Mouse (Mus musculus): ENCODE data around the gene Cst11. TPM values are rescaled to one million over a fixed set of nuclear protein-coding genes. Genes with fewer than 3 reads are reported as not detected.
"Not testable (repeated sequence)": the region's sequence is repeated elsewhere in the genome, so short reads cannot be mapped to it uniquely, and the experiment has no call there.

Gene Cst11
- not detected for total RNA-seq (2022)

DNA sequence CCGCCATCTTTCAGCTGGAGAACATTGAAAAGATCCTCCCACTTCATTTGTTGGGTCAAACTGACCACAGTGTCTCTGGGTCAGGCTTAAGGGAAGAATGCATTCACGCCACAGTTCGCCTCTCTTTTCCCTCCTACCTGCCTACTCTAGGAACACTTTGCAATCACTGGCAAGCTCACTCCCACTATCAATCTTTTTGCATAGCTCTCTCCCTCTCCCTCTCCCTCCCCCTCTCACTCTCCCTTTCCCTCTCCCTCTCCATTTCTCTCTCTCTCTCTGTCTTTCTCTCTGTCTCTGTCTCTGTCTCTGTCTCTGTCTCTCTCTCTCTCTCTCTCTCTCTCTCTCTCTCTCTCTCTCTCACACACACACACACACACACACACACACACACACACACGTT lies at the start of gene Cst11:
Gene Cst11 (minus strand): TSS at position 101 of the 400 bp plus-strand sequence.
- not testable (repeated sequence) for DNase-seq (ENCODE audit: low spot score in 2 of 2)

DNA sequence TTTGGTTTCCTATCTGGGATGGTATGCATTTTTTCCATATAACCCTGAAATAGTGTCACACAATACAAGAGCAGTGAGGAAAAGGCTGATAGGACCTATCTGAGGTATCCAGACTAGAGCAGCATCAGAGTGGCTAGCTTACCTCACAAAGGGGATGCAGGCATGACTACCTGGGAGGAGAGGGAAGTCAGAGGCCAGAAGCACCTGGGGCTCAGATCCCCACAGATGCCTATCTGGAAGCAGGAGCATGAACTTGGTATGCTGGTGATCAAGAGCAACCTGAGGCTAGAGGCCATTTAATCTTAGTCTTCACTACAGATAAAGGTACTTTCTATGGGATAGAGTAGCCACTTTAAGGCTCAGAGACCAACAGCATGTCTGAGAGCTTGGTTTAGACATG lies 48.6 kb upstream of the Cst11 start, which contains the start of gene Cst13:
Gene Cst13 (plus strand): TSS at position 173 of the 400 bp plus-strand sequence.
- DNase-seq (ENCODE audit: low spot score in 2 of 2), result no peak

DNA sequence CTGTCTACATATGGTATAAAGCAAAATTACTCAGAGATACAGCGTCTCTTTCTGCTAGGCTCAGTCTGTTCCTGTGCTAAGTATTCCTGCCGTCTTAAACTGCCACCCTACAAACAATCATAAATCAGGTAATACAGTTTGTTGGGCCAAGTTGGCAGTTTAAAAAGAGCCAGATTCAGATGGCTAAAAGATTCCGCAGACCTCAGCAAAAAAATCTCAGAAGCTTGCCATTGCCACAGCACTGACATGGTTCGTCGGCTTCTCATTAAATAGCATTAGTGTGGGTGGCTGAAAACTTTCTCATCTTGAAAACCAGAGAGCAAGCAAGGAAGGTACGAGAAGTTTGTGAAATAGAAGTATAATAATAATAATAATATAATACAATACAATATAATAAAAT lies 35.4 kb upstream of the Cst11 start:
- DNase-seq (ENCODE audit: low spot score in 2 of 2), result no peak

DNA sequence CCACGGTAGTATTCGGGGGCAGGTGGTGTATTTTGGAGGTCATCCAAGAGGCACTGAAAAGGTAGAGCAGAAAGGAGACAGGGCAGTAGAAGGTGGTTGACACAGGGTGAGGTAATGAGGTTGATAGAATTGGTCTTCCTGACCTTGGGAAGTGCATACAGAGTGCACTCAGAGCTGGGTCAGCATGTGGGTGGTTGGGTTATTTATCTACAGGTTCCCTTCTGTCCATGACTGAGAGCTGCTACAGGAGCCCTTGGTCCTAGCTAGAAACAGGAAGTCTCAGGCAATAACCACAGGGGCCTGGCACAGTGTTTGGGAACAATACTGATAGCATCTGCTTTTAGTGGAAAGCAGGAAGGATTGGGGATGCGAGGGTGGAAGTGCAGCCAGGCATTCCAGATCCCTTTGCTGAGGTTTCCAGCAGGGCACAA lies 30.2 kb upstream of the Cst11 start:
- DNase-seq (ENCODE audit: low spot score in 2 of 2), result no peak

DNA sequence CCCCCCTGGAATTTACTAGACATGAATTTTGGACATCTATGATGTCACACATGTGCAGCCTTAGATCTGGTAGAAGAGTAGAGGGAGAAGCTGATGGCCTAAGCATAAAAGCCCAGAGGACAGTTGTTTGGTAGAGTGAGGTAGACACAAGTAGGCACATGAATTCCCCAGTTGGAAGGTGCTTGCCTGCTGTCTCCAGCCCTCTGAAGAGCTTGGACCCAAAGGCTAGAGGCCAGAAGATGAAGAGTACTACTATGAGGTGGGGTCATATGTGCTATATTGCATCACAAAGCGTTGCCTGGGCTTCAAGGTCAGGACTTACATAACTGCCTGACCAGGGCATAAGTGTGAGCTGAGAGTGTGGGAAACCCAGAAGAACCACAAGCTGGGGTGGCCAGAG lies 27.2 kb upstream of the Cst11 start, which contains the start of gene Cst8:
Gene Cst8 (plus strand): TSS at position 301 of the 400 bp plus-strand sequence.
- no peak for DNase-seq (ENCODE audit: low spot score in 2 of 2)

DNA sequence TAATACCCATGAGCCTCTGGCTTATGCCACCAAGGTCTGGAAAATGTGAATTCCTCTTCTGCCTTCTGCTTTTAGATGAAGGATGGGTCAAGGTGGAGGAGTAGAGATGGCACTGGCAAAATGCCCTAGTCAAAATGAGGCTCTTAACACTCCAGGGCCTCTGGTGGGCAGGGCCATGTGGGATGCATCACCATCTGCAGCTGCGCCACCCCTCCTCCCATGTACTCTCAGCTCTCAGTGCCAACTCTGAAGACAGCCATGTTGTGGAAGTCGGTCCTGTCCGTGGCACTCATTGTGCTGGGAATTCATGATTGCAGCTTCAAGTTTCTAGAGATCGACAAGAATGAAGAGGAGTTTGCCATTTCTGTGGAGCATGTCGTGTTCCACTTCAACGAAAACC lies 17.8 kb upstream of the Cst11 start, which contains the start of gene Cst12:
Gene Cst12 (plus strand): TSS at position 220 of the 400 bp plus-strand sequence.
- no peak for DNase-seq (ENCODE audit: low spot score in 2 of 2)

DNA sequence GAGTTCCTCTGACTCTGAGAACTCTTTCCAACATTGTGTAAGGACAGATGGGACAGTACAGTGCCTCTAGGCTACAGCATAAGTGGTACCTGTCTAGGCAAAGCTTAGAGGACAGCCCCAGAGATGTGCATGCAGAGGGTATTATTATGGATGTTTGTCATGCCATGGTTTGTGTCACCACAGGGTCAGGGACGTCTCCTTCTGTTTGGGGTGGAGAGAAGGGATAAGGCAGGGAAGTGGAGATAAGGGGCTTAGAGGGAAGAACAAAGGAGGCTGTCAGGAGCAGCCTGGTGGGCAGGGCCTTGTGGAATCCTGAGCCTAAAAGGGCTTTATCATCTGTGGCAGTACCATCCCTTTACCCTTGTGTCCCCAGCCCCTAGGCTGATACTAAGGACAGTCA lies 10.4 kb upstream of the Cst11 start, which contains the start of gene 8030411F24Rik:
Gene 8030411F24Rik (plus strand): TSS at position 301 of the 400 bp plus-strand sequence.
- DNase-seq (ENCODE audit: low spot score in 2 of 2), result no peak

DNA sequence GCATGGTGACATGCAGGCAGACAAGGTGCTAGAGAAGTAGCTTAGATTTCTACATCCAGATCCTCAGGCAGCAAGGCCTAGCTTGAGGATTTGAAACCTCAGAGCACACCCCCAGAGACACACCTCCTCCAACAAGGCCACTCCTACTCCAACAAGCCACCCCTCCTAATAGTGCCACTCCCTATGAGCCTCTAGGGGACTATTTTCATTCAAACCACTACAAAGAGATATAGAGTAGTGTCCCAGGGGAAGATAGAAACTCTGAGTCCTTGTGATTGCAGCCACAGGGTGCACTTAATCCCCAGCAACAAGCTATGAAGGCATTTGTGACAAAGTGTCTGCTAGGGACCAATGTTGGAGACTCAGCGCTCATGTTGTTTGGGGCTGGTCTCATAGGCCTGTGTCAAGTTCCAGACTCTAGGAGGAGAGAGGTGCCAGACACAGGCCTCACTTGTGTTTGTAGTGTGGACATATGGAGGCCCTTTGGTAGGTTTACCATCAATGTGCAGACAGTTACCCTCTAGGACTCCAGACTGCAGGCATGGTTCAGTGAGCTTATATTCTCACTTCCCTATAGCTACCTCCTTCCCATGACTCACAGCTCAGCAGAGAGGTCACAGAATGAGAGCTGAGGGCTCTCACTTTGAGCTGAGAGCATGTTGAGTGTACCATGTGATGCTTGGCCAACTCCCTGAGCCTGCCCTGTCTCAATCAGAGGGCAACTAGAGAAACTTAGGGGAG lies 7.5 kb downstream of the Cst11 start:
- no peak for DNase-seq (ENCODE audit: low spot score in 2 of 2)

DNA sequence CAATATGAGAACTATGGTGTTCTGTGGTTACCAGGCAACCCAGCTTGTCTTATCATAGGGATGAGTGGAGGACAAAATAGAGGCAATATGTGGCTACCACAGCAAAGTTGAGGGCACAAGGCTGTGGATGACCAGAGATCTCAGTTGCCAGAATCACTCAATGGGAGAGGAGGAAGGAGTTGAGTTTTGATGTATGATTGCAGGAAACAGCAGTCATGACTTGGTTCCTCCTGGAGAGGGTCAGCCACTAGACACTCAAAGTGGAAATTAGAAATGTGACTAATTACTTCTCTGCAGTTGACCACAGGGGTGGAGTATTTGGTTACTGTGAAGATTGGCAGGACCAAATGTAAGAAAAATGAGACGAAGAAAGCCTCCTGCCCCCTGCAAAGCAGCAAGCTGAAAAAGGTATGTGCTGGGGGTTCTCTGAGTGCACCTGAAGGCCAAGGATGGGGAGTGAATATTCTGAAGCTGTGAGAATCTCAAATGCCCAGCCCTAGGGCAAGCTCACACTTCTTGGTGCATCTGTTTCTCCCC lies 16.9 kb downstream of the Cst11 start:
- DNase-seq (ENCODE audit: low spot score in 2 of 2), result no peak

DNA sequence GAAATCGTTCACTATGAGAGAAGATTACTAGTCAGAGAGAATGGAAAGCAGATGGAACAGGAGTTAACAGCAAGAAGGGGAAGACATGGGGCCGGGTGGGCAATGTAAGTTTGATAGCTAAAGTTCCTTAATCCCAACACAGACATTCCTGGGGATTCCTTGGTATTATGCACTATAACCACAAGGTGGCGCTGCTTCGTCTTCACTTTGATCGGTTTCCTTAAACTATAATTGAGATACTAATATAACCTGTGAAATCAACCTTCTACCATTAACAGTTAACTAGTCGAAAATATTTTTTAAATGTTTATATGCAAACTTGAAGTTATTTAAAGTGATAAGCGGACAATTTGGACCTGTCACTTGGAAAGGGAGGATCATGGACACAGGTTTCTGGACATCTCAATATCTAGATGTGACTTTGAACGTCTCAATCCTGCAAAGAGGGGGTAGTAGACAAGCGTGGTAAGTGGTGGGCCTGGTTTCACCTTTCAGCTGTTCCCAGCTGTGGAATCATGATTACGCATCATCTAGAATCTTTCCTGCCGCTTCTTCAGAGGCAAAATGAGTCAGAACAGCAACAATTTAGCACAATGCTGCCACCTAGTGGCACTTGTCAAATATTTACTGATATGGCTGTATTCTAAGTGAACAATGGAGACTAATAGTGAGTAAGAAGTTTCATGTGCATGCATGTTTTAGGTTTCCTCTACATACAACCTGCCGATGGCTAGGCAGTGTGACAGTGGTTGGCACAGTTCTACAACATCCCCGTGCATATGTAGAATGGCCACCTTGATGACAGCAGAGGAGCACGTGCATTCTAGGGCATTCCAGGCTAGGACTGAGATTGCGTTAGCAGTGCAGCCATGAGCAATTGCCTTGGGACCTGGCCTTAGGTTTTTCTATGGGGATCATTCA lies 19.1 kb downstream of the Cst11 start:
- DNase-seq (ENCODE audit: low spot score in 2 of 2), result peak; percentile 13 to 33

DNA sequence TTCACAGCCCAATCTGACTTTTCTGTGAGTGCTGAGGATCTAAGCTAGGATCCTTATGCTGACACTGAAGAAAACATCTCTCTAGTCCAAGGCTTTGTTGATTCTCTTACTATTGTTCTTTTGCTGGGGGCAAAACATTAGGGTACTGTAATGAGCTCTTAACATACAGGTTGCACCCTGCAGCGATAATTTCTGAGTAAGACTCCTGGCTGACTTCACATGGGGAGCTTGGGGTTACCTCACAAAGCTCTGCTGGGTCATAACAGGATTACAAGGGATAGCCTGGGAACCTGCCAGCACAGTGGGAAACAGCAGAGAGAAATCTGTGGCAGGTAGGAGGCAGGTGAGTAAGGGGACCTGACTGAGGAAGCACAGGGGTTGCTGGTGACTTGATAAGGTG lies 21.2 kb downstream of the Cst11 start, which contains the start of gene Cstl1:
Gene Cstl1 (plus strand): TSS at position 301 of the 400 bp plus-strand sequence.
- no peak for DNase-seq (ENCODE audit: low spot score in 2 of 2)

DNA sequence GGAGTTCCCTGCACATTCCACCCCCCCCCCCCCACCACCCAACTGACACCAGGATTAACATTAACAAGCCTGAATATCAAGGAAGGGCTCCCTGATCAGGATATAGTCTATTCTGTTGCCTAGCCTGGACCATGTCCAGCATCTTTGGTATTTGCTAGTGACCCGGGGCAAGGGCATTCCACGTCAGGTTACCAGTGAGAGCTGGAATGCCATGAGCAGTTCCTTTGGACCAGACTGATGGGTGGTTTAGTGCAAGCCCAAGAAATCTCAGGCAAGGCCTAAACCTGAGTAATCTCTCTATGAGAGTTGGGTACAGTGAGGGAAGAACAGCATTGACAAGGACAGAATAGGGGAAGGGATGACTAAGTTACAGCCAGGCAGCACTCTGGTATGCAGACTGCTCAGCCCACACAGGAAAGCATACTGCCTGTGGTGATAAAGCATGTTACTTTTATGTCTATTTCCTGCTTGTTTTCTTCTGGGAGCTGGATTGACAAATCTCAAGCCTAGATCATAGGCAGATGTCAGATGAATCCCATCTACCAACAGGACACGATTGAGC lies 27.4 kb downstream of the Cst11 start:
- no peak for DNase-seq (ENCODE audit: low spot score in 2 of 2)

DNA sequence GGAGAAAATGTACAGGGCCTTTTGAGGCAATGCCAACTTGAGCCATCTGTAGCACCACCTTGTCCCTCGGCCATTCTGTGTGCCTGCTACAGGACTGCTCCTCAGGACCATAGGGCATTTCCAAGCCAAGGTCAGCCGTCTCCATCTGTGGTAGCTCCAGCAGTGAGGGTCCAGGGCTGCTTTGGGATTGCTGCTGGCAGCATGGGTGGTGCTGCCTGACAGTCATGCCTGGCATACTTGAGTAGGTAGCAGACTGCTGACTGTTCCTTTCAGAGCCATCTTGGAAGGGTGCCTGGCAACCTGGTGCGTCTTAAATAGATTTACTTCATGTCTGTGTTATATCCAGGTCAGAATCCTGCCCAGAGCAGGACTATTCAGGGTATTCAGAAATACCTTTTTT lies 28.3 kb downstream of the Cst11 start:
- DNase-seq (ENCODE audit: low spot score in 2 of 2), result peak; percentile 45 to 78

DNA sequence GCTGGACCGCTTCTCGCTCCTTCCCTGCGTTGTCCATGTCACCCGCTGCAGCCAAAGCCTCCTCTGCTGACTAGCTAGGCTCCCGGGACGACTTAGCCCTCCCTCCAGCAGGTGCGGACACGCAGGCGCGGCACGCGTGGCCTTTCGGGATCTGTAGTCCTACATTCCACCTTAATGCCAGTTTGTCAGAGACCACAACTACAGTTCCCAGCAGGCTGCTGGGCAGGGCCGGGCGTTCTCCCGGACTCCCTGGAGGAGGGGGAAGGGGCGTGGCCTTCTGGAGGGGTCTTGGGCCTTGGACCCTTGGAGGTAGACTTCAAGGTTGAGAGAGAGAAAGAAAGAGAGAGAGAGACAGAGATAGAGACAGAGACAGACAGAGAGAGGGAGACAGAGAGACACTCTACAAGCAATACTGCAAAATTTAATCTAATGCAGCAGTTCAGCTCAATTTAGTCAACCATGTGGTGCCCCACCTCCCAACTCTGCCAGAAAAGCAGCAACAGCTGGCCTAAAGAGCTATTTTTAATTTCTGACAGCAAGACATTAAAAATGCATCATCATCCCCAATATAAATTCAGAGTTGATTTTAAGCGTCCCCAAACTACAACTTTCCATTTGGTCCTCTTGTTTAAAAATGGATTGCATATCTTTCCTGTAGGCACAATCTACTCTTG lies 38.8 kb downstream of the Cst11 start, which contains the start of gene Napb:
Gene Napb (minus strand): TSS at position 141 of the 674 bp plus-strand sequence.
- DNase-seq (ENCODE audit: low spot score in 2 of 2), result peak; percentile 86 to 92

DNA sequence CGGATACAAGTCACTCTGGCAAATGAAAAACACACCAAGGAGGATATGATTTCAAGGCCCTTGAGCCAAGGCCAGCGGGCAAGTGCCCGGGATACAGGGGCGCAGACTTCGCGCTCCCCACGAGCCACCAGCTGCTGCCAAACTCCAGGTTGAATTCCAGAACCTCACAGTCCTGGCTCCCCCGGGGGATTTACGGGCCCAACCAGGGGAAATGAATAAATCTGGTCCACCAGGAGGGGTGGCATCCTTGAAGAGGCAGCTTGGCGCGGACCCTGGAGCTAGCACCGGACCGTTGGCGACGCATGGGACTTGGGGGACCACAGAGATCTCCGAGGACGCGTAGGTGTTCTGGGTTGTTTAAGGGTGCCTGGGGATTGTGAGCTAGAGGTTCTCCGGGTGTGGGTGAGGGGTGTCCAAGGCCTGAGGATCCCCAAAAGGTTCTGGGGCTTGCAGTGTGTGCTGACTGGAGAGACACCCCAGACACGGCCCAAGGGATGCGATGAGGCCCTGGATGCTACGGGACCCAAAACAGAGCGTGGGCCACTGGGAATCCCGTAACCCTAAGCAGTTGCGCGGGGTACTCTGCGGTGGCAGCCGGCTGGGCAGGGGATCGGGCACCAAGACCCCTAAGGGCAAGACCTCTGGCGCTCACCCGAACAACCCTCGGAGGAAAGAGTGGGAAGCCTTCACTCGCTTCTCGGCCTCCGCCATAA lies 39.5 kb downstream of the Cst11 start:
- DNase-seq (ENCODE audit: low spot score in 2 of 2), result peak; percentile 51 to 55

DNA sequence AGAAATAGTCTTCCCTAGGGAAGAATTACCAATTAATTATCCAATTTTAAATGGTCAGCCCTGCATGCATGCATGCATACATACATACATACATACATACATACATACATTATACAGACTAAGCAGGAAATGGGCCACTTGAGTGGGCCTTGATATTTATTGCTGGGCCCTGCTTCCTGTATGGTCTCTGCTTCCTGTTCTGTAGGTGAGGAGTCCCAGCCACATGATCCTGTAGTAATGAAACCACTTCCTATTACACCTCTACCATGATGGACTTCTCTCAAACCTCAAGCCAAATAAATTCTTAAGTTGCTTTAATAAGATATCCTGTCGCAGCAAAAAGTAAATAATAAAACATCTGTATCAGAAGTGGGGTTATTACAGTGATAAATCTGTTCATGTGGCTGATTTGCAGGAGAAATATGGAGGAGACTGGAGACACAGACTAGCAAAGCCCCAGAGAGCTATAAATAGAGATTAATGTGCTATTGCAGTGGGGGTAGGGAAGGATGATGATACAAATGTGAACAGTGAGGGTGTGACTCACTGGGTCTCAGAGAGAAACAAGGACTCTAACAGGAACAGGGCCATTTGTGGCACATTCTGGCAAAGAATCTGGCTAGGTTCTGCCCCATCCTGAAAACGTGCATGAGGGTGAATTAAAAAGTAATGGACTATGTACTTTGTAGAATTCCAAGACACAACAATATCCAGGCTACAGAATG lies 51.9 kb downstream of the Cst11 start:
- no peak for DNase-seq (ENCODE audit: low spot score in 2 of 2)
